Mouse (Mus musculus) liver, embryonic 13.5 days (tissue): ENCODE results near the gene Magi3. TPM values are rescaled to one million over a fixed set of nuclear protein-coding genes. Genes with fewer than 3 reads are reported as not detected.

ENCODE experiments used
- ATAC-seq: fragments of 200-750 bp; cut with Nextera tagmentation; 2 replicates; pipeline ENCODE4 v1.8.0; 2017; ENCODE audit warnings: low read depth, mild to moderate bottlenecking, moderate number of reproducible peaks, moderate library complexity
- DNase-seq: peaks from one replicate; pipeline ENCODE4 v3.0.0; 2022
- H3K27ac ChIP-seq: fragments of 300-500 bp; sonication (generic); 2 replicates; pipeline ENCODE4 v1.5.1; 2015; ENCODE audit warnings: moderate library complexity, mild to moderate bottlenecking, inconsistent platforms
- H3K27me3 ChIP-seq: fragments of 300-500 bp; sonication (generic); 2 replicates; pipeline ENCODE4 v1.6.1; 2015; ENCODE audit warnings: mild to moderate bottlenecking, inconsistent platforms
- H3K36me3 ChIP-seq: fragments of 300-500 bp; sonication (generic); 2 replicates; pipeline ENCODE4 v1.6.1; 2015; ENCODE audit warnings: mild to moderate bottlenecking, inconsistent platforms
- H3K4me1 ChIP-seq: fragments of 300-500 bp; sonication (generic); replicated peaks from 2 replicates; pipeline ENCODE4 v1.6.1; 2015; ENCODE audit warnings: inconsistent platforms
- H3K4me2 ChIP-seq: fragments of 300-500 bp; sonication (generic); 2 replicates; pipeline ENCODE4 v1.6.1; 2015; ENCODE audit warnings: inconsistent platforms, mild to moderate bottlenecking, moderate library complexity
- H3K4me3 ChIP-seq: fragments of 300-500 bp; sonication (generic); replicated peaks from 2 replicates; pipeline ENCODE4 v1.5.1; 2015; ENCODE audit warnings: mild to moderate bottlenecking, inconsistent platforms
- H3K9ac ChIP-seq: fragments of 300-500 bp; sonication (generic); 2 replicates; pipeline ENCODE4 v1.6.1; 2015; ENCODE audit warnings: mild to moderate bottlenecking, inconsistent platforms
- H3K9me3 ChIP-seq: fragments of 300-500 bp; sonication (generic); replicated peaks from 2 replicates; pipeline ENCODE4 v1.6.1; 2016; ENCODE audit warnings: inconsistent platforms
- WGBS: fragments of 180-500 bp; shearing (Covaris S2); methylation state at CpG from one replicate; pipeline ENCODE4 v1.1.7; 2015; ENCODE audit not compliant: insufficient replicate concordance; 5-methylcytosine and 5-hydroxymethylcytosine counted together
- polyA plus RNA-seq: library from polyadenylated mRNA; unstranded; fragments of >200 nt; fragmentation: Nextera tagmentation; extraction: Ambion mirVana; gene quantifications from 2 replicates; pipeline ENCODE4 v1.2.1, GENCODE M21; 2015

The Magi3 gene
- polyA plus RNA-seq, 1 experiment from 2014 or later = 1.2 TPM

DNA sequence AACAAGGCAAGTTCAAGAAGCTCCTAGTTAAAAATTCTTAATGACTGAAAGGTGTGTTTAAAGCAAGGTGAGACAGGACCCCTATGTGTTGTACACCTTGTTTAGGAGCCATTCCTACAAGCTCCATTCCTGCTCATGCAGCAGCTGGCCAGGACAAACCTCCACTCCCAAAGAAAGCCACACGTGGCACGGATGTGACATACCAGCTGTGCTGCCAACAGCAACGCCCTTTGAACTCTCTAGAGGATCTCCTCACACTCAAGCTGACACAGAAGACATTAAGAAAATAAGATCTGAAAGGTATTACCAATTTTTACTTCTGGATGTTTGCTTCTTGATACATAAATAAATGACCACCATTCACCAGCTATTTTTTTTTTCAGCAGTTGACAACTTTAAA is 193.2 kb downstream of the Magi3 start:
- Histone ChIP-seq H3K9ac (no peak overlapping the region), H3K4me3 (no peak overlapping the region), H3K4me1 (peaks cover under 1% of the 10 kb centered on the region; the same call in 1 of the 2 replicates), H3K36me3 (no peaks in the 10 kb centered on the region; the same call in 1 of the 2 replicates), H3K27me3 (no peaks in the 10 kb centered on the region), H3K9me3 (no peaks in the 10 kb centered on the region), H3K4me2 (no peak overlapping the region), H3K27ac (no peak overlapping the region)
- 62% methylated on average over 3 of the region's 3 CpGs for WGBS
- ATAC-seq (no peak), DNase-seq (no peak)

DNA sequence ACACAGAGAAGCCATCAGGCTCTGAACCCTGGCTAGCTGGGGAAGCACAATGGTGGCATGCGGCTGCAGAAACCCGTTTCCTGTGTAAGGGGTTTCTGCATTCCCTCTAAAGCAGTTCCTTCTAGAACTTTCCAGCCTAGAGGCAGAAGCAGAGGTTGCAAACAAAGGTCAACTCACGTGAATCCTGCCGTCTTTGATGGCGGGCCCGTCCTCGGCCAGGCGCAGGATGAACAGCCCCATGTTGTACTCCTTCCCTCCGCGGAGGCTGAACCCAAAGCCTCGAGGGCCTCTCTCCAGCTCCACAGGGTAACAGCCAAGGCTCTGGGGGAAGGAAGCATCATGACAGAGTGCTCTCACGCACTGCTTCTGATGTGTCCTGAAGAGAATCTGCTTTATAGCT is 200.1 kb downstream of the Magi3 start:
- Histone ChIP-seq H3K4me3 (no peak overlapping the region), H3K9me3 (no peaks in the 10 kb centered on the region), H3K36me3 (peaks cover 14% of the 10 kb centered on the region), H3K4me1 (no peaks in the 10 kb centered on the region), H3K27ac (no peak overlapping the region), H3K27me3 (no peaks in the 10 kb centered on the region), H3K9ac (no peak overlapping the region), H3K4me2 (no peak overlapping the region)
- DNase-seq = no peak
- ATAC-seq = no peak
- 84% methylated on average over 12 of the region's 12 CpGs for WGBS

DNA sequence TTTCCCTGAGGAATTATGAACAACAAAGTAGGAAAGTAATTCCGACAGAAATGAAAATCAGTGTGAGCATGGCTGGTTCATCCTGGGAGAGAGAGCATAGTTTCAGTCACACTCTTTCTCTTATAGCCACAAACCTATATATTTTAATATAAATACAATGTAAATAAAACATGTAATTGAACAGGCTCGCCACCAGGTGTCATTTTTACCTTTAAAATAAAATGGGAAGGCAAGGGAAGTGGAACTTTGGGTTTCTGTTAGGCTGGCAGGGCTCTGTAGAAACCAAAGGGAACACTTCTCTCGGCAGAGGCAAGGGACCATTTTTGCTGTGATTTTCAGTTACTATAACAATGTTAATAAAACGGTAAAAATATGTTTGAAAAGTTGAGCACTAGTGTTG is 200.7 kb downstream of the Magi3 start:
- Histone ChIP-seq H3K4me3 (no peak overlapping the region), H3K36me3 (peaks cover 20% of the 10 kb centered on the region), H3K4me2 (no peak overlapping the region), H3K9ac (no peak overlapping the region), H3K27me3 (no peaks in the 10 kb centered on the region), H3K4me1 (no peaks in the 10 kb centered on the region), H3K9me3 (no peaks in the 10 kb centered on the region), H3K27ac (no peak overlapping the region)
- DNase-seq (no peak), ATAC-seq (no peak)
- WGBS = 59% methylated on average over 4 of the region's 4 CpGs

DNA sequence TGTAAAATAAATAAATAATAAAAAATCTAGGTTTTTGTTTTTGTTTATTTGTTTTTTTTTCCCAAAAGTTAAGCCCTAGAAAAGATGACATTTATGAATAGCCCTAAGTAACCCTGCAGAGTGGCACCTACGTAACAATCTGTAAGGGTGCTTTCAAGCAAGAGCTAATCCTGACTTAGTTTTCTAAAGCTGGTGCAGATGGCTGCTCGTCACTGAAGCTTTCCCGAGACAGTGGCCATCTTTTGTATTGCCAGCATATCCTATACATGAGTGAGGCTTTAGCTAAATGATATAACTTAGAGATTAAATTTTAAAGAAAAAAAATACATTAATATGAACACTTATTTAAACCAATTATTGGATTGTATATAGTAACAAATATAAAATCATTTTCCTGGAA is 202.2 kb downstream of the Magi3 start:
- Histone ChIP-seq H3K9ac (no peak overlapping the region), H3K4me2 (no peak overlapping the region), H3K36me3 (peaks cover 22% of the 10 kb centered on the region), H3K27ac (no peak overlapping the region), H3K9me3 (no peaks in the 10 kb centered on the region), H3K4me1 (no peaks in the 10 kb centered on the region), H3K4me3 (no peak overlapping the region), H3K27me3 (no peaks in the 10 kb centered on the region)
- ATAC-seq (no peak), DNase-seq (no peak)
- WGBS = 73% methylated on average over 3 of the region's 3 CpGs

DNA sequence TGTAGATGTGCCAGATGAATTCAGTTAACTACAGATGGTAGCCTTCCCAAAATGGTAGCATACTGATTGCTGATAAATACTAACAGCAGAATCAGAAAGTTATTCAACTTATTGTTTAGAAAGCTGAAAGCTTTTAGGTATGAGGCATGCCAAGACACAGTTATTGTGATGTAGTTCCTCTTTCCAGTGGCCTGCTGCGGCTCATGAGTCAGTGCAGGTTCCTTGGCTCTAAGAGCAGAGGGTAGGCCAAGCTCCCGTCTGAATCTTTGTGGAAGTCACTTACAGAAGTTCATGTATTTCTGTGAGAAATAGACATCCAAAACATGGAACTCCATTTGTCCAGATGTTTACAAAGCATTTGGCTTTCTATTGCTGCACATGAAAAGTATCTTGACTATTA is 208.2 kb downstream of the Magi3 start:
- no peak overlapping the region for H3K27ac ChIP-seq
- 52% methylated on average over 2 of the region's 2 CpGs for WGBS
- H3K9ac ChIP-seq = no peak overlapping the region
- peaks cover 19% of the 10 kb centered on the region for H3K36me3 ChIP-seq
- no peaks in the 10 kb centered on the region for H3K9me3 ChIP-seq
- ATAC-seq = no peak
- H3K4me1 ChIP-seq = no peaks in the 10 kb centered on the region
- H3K27me3 ChIP-seq = no peaks in the 10 kb centered on the region
- H3K4me2 ChIP-seq = no peak overlapping the region
- no peak overlapping the region for H3K4me3 ChIP-seq
- DNase-seq = no peak

DNA sequence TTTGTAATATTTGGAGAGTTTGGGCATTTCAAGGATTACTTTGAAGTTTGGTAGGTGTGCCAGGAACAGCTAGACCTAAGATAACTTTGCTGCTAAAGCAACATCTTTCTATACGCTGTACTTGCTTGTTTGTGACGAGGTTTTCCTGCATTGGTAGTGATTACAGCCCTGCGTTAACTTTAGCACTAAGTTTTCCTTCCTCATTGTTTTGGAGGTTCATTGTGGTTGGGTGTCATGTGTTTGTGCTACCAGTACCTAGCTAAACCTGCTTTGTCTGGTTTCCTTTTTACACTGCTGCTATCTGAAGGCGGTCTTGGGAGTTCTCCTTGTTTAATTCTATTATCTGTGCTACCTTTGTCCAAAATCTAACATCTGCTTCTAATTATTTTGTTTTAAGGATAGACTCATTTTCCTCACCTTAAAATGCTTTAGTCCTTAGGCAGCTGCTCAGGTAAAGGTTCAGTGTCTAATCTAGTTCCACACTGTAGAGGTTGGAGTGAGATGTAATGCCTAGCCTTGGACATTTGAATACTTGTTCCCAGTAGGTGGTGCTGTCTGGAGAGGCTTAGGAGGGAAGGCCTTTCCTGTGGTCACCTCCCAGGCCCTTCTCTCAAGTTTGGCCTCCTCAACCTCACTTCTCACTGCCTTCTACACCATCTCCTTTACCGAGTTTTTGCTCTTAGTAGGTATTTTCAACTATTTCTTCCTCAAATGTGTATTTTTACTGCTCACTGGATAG is 210.1 kb downstream of the Magi3 start:
- no peak overlapping the region for H3K4me2 ChIP-seq
- H3K36me3 ChIP-seq = peaks cover 27% of the 10 kb centered on the region
- ATAC-seq (no peak), DNase-seq (no peak)
- H3K9me3 ChIP-seq = no peaks in the 10 kb centered on the region
- WGBS = 70% methylated on average over 5 of the region's 5 CpGs
- no peaks in the 10 kb centered on the region for H3K4me1 ChIP-seq
- no peak overlapping the region for H3K4me3 ChIP-seq
- no peak overlapping the region for H3K27ac ChIP-seq
- no peak overlapping the region for H3K9ac ChIP-seq
- no peaks in the 10 kb centered on the region for H3K27me3 ChIP-seq

DNA sequence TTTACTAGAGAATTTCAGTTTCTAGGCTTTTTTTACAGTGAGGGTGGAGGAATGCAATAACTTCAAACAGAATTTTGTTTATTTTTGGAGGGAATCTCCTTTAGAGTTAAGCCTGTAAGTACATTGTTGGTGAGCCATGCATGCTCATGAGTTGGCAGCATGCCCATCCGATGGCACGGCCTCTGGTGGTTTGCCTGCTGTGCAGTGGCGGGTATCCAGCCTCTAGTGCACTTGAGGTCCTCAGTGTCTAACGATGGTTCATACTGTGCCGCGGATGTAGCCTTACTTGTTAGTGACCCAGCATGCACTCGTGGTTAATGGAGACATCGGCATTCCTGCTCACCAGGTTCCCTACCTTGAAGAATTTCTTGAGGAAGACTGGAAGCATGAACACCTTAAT is 212.7 kb downstream of the Magi3 start:
- DNase-seq (no peak), ATAC-seq (no peak)
- peaks cover 31% of the 10 kb centered on the region for H3K36me3 ChIP-seq
- no peaks in the 10 kb centered on the region for H3K4me1 ChIP-seq
- H3K9ac ChIP-seq = no peak overlapping the region
- no peak overlapping the region for H3K4me3 ChIP-seq
- WGBS = 81% methylated on average over 8 of the region's 8 CpGs
- no peaks in the 10 kb centered on the region for H3K9me3 ChIP-seq
- H3K4me2 ChIP-seq = no peak overlapping the region
- no peaks in the 10 kb centered on the region for H3K27me3 ChIP-seq
- no peak overlapping the region for H3K27ac ChIP-seq

DNA sequence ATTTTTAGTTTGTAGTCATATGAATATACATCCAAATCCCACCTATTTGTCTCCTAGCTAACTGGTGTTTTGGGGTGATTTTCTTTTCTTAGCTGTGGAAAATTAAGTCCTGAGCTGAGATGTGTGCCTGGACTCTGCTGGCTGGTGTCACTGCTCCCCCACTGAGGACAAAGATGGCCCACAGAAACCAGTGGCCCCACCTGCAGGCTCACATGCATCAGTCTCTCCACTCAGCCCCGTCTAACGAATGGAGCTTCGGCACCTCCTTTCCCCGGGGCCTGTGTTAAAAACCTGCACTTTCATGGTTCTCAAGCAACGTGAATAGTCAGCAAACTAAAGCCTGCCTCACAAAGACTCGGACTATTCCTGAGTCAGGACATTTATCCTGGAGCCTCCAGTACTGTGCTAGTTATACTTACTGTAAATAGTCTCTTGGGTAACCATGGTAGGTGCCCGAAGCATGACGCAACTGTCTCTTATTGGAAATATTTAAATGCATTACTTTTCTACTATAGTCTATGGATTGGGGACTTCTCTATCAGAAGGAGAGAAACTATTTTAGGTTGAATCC is 213.2 kb downstream of the Magi3 start:
- Histone ChIP-seq H3K36me3 (peaks cover 31% of the 10 kb centered on the region), H3K4me2 (no peak overlapping the region), H3K27ac (no peak overlapping the region), H3K9ac (no peak overlapping the region), H3K9me3 (no peaks in the 10 kb centered on the region), H3K27me3 (no peaks in the 10 kb centered on the region), H3K4me3 (no peak overlapping the region), H3K4me1 (no peaks in the 10 kb centered on the region)
- no peak for DNase-seq
- 87% methylated on average over 8 of the region's 8 CpGs for WGBS
- no peak for ATAC-seq

DNA sequence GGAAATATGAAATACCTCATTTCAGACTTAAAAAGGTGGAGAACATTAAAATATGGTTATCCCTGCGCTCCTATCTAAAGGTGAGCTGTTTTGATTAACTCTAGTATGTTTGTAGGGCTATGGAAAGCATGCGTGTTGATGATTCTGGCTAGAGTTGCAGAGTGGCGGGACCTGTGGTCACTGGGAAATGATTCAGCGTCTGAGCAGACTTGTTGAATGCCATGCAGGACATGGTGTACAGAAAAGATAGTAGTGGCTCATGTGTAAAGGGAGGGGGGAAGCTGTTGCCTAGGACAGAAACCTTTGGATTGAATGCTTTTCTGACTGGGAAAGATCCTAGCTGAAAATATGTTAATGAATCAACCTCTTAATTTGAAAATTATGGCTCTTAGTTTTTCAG is 221.4 kb downstream of the Magi3 start:
- no peak for DNase-seq
- no peaks in the 10 kb centered on the region for H3K9me3 ChIP-seq
- no peak overlapping the region for H3K4me2 ChIP-seq
- H3K27me3 ChIP-seq = no peaks in the 10 kb centered on the region
- no peak overlapping the region for H3K4me3 ChIP-seq
- WGBS = 46% methylated on average over 4 of the region's 4 CpGs
- no peak for ATAC-seq
- H3K36me3 ChIP-seq = peaks cover 35% of the 10 kb centered on the region
- no peak overlapping the region for H3K27ac ChIP-seq
- H3K4me1 ChIP-seq = no peaks in the 10 kb centered on the region
- H3K9ac ChIP-seq = no peak overlapping the region

DNA sequence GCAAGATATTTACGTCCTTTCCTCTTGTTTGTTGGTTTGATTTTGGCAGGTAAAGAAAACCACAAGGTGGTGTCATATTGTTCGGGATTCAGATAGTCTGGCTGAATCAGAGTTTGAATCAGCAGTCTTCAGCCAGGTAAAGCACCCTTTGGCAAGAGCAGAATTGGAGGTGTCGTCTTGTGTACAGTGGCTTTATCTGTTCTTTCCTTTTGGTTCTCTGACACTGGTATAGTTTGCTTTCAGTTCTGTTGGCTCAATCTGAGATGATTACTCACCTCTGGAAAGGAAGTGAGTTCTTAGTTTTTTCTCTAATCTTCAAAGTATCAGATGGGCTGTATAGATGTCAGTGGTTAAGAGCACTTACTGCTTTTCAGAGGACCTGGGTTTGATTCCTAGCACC is 228.9 kb downstream of the Magi3 start:
- WGBS = 75% methylated on average over 3 of the region's 3 CpGs
- Histone ChIP-seq H3K9ac (no peak overlapping the region), H3K4me2 (no peak overlapping the region), H3K27me3 (no peaks in the 10 kb centered on the region), H3K27ac (no peak overlapping the region), H3K36me3 (peaks cover 29% of the 10 kb centered on the region), H3K9me3 (no peaks in the 10 kb centered on the region), H3K4me3 (no peak overlapping the region), H3K4me1 (no peaks in the 10 kb centered on the region)
- ATAC-seq (no peak), DNase-seq (no peak)

DNA sequence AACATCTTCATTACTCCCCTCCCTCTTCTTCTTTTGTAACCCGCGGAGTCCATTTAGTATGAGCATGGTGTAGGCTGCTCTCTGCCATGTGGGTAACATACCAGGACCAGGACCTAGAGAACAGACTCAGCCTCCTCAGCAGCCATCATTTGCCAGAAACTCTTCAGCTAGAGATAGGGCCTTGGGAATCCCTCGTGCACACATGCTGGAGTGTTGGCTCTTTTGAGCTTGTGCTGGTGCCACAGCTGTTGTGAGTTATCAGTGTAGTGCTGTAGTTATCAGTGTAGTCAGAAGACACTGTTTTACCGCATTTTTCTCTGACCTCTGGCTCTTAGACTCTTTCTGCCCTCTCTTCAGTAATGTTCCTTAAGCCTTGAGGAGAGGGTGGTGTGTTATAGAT is 230.8 kb downstream of the Magi3 start:
- Histone ChIP-seq H3K4me3 (no peak overlapping the region), H3K9me3 (no peaks in the 10 kb centered on the region), H3K4me2 (no peak overlapping the region), H3K9ac (no peak overlapping the region), H3K27me3 (no peaks in the 10 kb centered on the region), H3K27ac (no peak overlapping the region), H3K36me3 (peaks cover 40% of the 10 kb centered on the region), H3K4me1 (no peaks in the 10 kb centered on the region)
- no peak for DNase-seq
- 58% methylated on average over 4 of the region's 4 CpGs for WGBS
- 0 out of 2 replicates have a peak, but pooled peaks have one; percentile 23 for ATAC-seq

DNA sequence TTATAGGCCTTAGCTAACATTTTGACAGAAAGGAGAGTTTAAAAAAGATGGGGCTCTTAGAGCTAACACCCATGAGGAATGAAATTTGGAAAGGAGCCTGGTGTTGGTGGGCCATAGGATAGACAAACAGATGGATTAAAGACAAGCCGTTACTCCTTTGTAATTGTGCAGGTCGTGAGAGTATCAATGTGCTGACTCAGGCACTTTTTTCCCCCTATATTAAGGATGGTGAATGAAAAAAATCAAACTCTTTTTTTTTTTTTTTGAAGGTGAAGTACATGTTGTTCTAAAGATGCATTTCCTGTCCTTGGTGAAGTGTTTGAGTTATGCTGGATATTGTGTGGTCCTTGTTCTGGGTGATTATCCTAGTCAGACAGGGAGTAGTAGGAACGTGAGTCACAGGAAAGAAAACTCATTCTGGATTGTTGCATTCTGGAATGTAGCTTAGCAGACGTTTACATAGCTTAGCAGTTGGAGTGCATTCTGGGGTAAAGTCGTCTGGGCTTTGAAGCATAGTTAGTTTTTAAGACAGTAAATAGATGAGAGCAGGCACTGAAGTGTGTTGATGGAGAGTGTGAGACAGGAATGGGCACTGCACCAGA is 232.2 kb downstream of the Magi3 start:
- Histone ChIP-seq H3K4me1 (no peaks in the 10 kb centered on the region), H3K9me3 (no peaks in the 10 kb centered on the region), H3K27ac (no peak overlapping the region), H3K4me2 (no peak overlapping the region), H3K9ac (no peak overlapping the region), H3K4me3 (no peak overlapping the region), H3K36me3 (peaks cover 36% of the 10 kb centered on the region), H3K27me3 (no peaks in the 10 kb centered on the region)
- no peak for DNase-seq
- WGBS = 63% methylated on average over 5 of the region's 5 CpGs
- ATAC-seq = no peak
